Mouse (Mus musculus) embryonic facial prominence, embryonic 13.5 days (tissue): ENCODE measurements around the gene Dph7. TPM values are rescaled to one million over a fixed set of nuclear protein-coding genes. Genes with fewer than 3 reads are reported as not detected.

Experiments
- microRNA-seq: library from miRNA; unstranded; fragments of <30 nt; microRNA quantifications from one replicate; pipeline ENCODE4, GENCODE M21; 2016
- polyA plus RNA-seq: library from polyadenylated mRNA; unstranded; fragments of >200 nt; fragmentation: Nextera tagmentation; extraction: Ambion mirVana; gene quantifications from 2 replicates; pipeline ENCODE4 v1.2.1, GENCODE M21; 2015

Dph7 gene
- polyA plus RNA-seq, 1 experiment from 2014 or later: 37.7 TPM

Small RNA genes within 50 kb of the gene (microRNA-seq; reads per million reads assigned to microRNA genes)
- gene Gm22875: not detected

Other genes with a start within 250 kb of the Dph7 start
- 2.4 and 3.6 TPM in 2 replicates for gene Cacna1b, start 199.2 kb upstream of the Dph7 start, polyA plus RNA-seq
- 115 and 119 TPM in 2 replicates for gene Ehmt1, start 42.8 kb upstream of the Dph7 start, polyA plus RNA-seq
- gene Arrdc1, start 27.1 kb upstream of the Dph7 start, polyA plus RNA-seq: 34.8 and 39.0 TPM in 2 replicates
- gene Zmynd19, start 12.6 kb upstream of the Dph7 start, polyA plus RNA-seq: 15.9 and 17.2 TPM in 2 replicates
- 145 and 153 TPM in 2 replicates for gene Mrpl41, start 12.7 kb downstream of the Dph7 start, polyA plus RNA-seq
- 5.6 and 7.1 TPM in 2 replicates for gene Pnpla7, start 13.6 kb downstream of the Dph7 start, polyA plus RNA-seq
- gene Nsmf, start 92.0 kb downstream of the Dph7 start, polyA plus RNA-seq: 82.5 and 87.4 TPM in 2 replicates
- gene Entpd8, start 117.9 kb downstream of the Dph7 start, polyA plus RNA-seq: not detected in 2 replicates
- gene Noxa1, start 132.7 kb downstream of the Dph7 start, polyA plus RNA-seq: 0.17 TPM in 1 of 2 replicates, not detected in the other
- gene Nrarp, start 218.4 kb downstream of the Dph7 start, polyA plus RNA-seq: 15.0 and 16.7 TPM in 2 replicates
- 5.1 and 6.1 TPM in 2 replicates for gene Tor4a, start 234.5 kb downstream of the Dph7 start, polyA plus RNA-seq
- 110 and 114 TPM in 2 replicates for gene Nelfb, start 249.1 kb downstream of the Dph7 start, polyA plus RNA-seq